Mouse (Mus musculus): ENCODE data around the gene Tssk1. TPM values are rescaled to one million over a fixed set of nuclear protein-coding genes. Genes with fewer than 3 reads are reported as not detected.

Tssk1 gene
- not detected for total RNA-seq (2022)

DNA sequence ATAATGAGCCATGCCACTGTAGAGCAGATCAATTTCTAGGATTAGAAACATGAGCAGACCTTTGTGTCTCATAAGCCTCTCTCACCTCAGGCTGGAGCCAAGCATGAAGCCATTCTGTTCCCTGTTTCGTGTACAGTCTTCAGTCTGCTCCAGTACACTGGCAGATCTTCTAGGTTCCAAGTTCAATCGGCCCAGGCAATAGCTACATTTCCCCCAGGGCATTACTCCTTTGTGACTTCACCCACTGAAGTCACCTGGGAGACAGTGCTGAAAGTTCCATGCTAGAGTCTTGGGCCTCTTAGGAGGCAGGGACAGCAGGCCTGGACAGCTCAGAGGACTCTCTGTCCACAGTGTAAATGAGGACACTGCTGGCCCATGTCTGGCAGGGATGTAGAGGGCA lies at the start of gene Tssk1:
TSS of gene Tssk1 (plus strand) at position 301 of the 400 bp plus-strand sequence.
- DNase-seq (ENCODE audit: low spot score in 2 of 2), result no peak

DNA sequence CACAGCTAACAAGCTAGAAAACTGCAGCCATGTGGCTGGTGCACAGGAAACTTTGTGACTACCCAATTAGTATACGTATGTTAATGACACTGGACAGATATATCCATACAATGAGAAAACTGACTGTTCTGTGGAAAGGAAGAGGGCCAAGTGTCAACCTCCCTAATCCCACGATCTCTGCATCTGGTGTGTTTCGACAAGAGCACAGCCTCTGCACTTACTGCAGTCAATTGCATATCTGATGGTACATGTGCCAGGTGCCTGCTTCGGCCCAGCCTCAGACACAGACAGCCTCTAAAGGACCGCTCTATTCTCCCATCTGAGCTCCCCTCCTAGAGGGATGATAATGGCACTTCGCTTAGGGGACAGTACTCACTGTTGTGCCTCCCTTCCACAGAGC lies 45.6 kb upstream of the Tssk1 start:
- no peak for DNase-seq (ENCODE audit: low spot score in 2 of 2)

DNA sequence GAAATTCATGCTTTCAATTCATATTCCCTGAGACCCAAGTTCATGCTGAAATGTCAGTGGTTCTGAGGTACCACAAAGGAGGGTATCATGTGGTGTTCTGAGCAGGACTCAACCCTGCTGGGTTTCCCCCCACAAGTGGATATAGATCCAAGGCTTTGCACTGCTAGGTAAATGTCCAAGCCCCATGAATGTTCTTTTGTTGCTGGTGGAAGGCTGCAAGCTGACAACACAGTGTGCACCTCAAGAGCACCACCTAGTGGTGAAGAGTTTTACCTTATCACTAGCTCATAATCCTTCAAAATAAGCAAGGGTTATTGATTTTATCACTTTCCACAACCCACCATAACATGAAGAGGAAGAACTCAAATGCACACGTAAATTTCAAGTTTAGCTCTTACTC lies 45.1 kb upstream of the Tssk1 start:
- no peak for DNase-seq (ENCODE audit: low spot score in 2 of 2)

DNA sequence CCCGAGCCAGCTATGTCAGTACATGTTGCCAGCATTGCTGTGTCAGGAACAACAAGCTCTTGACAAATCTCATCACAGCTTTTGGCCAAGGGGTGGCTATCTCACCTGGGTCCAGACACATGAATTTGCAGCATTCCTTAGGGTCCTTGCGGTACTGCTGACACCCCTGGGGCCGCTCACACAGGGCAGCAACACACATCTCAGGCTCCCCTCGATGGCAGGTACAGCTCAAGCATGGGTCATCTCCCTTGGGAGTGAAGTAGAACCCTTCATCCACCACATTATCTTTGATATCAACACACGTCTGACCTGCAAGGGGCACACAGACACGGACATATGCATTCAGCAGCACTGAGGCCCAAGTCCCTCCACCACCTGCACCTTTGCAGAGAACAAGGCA lies 44.5 kb upstream of the Tssk1 start:
- no peak for DNase-seq (ENCODE audit: low spot score in 2 of 2)

GRCm38 (mm10) chr16:17851331-17851730 lies 42.7 kb upstream of the Tssk1 start:
- DNase-seq (ENCODE audit: low spot score in 2 of 2), result no peak

DNA sequence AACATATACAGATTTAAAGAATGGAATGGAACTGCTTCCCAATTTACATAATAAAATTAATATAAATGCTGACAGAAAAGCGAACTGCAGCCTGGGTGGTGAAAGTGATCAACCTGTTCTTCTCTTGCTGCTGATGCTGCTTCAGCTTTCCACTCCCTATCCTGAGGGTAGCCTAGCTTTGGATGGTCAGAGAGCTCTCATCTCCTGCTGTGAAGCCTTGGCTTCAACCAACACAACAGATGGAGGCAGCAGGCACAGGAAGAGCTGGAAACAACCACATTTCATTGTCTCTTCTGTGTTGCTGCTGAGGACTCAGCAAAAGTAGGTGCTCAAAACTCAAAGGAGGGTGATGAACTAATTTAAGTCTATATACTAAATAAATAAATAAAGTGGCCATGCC lies 42.2 kb upstream of the Tssk1 start:
- DNase-seq (ENCODE audit: low spot score in 2 of 2), result no peak

DNA sequence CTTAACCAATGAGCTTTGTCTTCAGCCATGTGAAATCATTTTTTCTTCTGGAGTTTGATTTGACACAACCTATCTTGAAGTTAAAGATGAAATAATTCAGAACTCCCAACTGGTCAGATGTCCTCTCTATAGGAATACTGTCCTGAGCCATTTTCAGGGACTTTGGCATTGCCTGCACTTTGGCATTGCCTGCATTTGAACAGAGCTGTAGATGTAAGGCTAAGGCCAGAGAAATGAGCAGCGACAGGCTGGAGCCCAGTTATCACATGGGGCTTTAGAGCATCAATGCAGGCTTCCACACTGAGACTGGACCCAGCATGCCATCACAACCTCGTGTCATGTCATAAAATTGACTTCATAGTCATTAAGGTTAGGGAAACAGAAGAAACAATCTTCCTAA lies 40.8 kb upstream of the Tssk1 start:
- no peak for DNase-seq (ENCODE audit: low spot score in 2 of 2)

DNA sequence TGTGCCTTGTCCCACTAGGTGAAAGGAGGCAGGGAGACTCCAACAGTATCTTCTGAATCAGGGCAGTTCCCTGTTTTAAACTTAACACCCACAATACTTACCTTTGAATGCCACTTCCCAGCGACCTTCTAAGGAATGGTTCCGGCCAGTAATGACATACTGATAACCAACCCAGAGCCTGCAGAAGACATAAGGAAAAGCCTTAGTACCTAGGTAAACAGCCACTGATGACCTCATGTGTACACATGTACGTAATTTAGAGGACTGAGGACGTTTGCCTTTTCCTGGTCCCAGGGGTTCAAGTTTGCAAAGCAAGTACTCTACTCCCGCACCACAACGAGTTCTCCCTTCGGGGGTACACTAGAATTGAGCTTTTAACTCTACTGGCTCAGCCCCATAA lies 36.9 kb upstream of the Tssk1 start:
- no peak for DNase-seq (ENCODE audit: low spot score in 2 of 2)

DNA sequence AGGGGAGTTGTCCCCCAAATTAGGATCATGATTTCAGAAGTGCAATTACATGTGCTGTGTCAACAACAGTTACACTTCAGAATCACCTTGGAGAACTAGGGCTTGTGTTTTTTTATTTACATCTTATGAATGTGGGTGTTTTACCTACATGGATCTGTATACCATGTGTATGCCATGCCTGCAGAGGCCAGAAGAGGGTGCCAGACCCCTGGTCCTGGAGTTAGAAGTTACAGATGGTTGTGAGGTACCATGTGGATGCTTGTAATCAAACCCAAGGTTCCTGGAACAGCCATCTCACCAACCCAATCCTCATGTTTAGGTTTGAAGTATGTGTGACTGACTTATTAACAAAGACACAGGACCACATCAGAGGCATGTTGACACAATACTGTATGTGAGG lies 35.4 kb upstream of the Tssk1 start:
- no peak for DNase-seq (ENCODE audit: low spot score in 2 of 2)

DNA sequence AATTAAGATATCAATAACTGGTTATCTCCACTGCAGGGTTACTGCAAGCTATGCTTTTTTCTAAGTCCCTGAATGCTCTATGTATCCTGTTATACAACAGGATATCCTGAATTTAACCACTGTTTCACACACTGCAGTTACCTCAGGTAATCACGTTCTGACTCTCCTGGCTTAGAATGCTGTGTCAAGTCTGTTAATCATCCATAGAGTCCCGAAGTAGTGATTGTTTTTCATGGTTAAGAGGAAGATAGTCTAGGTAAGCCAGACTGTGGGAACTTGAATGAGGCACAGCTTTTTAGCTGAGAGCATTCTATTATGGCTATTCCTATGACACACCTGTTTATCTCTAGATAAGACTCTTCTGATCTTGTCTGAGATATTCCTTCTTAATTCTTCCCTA lies 28.7 kb upstream of the Tssk1 start:
- DNase-seq (ENCODE audit: low spot score in 2 of 2), result no peak

GRCm38 (mm10) chr16:17865770-17866169 lies 28.3 kb upstream of the Tssk1 start:
- no peak for DNase-seq (ENCODE audit: low spot score in 2 of 2)

DNA sequence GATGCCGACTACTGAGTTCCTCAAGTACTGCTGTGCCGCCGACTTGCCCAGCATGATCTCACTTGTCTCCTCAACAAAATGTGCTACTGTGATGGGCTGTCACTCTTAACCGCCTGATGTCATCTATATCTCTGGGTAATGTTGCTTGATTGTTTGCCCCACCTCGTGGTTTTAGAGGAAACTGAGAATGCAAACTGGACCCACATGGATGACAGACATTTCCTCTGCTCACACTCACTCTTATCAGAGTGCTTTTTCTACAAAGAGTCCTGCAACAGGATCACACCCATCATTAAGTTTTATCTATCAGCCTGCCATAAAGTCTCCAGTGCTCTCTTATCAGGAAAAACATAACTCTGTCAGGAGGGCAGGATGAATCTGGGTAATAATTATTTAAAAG lies 22.8 kb upstream of the Tssk1 start:
- no peak for DNase-seq (ENCODE audit: low spot score in 2 of 2)

DNA sequence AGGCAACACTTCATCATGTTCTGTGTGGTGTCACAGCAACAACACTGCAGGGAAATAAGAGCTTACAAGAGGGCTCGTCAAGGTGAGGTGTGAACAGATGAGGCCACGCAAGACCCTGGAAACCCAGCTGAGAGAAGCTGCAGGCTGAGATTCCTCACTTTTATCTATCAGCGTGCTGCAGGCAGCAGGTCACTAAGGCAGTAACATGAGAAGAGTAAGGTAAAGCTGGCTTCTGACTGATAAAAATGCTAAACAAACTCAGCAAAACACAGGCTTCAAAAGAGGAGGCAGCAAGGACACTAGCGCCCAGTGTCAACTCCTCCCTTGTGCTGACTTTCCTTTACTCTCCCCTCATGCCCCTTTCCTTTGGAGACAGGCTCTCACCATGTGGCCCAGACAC lies 21.0 kb upstream of the Tssk1 start:
- no peak for DNase-seq (ENCODE audit: low spot score in 2 of 2)

DNA sequence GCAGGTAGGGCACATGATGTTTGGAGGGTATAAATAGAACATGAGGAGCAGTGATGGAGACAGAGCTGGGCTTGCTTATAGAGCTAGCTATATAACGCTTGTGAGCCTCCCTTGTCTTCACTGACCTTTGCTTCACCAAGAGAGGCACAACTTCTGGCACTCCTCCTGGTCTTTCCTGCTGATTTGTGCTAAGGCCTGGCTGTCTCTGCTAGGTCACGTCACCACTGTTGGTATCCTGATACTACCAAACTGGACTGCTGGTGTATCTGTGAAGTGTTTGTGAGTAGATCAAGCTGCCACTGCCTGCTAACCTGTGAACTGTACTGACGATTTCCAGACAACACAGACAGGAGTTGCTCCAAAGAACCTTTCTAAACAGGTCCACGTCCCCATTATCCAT lies 18.8 kb upstream of the Tssk1 start:
- no peak for DNase-seq (ENCODE audit: low spot score in 2 of 2)

GRCm38 (mm10) chr16:17876096-17876495 lies 17.9 kb upstream of the Tssk1 start:
- no peak for DNase-seq (ENCODE audit: low spot score in 2 of 2)

- peak in 1 of 2 experiments; percentile 58 for DNase-seq (ENCODE audit: low spot score in 2 of 2)
Measured at GRCm38 (mm10) chr16:17879571-17879970, 14.5 kb upstream of the Tssk1 start.

DNA sequence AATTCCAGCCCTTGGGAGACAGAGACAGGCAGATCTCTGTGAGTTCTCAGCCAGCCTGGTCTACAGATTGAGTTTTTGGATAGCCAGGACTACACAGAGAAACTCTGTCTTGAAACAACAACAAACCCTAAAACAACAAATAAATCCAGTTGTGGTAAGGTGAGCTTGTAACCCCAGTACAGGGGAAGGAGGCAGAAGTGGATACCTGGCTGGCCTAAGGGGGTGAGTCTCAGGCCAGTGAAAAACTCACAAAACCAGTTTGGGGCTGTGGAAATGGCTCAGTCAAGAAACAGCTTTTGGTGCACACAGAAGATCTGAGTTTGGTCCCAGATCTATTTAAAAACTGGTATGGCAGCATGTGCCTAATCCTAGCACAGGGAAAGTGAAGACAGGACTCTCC lies 11.8 kb upstream of the Tssk1 start:
- no peak for DNase-seq (ENCODE audit: low spot score in 2 of 2)

DNA sequence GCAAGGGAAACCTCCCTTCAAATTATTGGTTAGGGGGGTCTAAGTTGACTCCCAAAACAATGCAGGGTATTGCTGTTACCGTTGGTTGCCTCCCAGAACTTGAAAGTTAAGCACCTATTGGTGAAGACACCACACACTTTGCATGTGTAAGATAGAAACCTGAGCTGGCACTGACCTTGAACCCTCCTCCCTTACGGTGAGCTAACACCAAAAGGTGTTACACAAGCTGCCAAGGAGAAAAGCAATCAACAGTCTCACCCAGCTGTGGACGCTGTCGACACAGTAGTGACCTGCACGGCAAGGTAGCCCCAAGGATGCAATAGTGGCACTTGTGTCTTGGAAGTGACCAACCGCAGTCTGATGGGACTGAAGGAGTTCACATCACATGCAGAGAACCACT lies 9.9 kb upstream of the Tssk1 start:
- no peak for DNase-seq (ENCODE audit: low spot score in 2 of 2)

DNA sequence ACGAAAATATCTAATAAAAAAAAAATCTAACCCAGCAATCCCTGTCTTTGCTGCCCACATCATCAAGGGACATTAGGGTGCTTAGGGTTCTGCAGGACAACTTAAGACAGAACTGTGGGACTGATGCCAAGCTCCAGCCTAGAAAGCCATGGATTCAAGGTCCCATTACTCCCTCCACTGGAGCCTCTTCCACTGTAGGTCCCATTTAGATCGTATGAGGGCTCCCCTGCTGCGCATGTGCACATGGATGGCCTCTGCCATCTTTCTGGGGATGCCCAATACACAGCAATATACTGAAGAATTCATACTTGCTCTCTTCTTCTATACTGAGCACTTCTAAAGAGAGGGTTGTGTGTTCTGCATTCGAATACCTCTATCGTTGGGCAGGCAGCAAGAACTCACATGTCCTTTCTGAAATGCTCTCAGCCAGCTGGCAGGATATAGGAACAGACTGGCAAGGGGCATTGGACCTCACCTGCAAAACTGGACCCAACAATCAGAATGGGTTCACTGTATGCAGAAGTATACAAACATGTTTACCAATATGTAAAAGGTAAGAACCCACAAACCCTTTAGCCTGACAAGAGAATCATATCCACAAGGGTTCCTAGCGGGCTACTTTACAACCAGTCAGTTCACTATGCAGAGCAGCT lies 4.2 kb upstream of the Tssk1 start:
- DNase-seq (ENCODE audit: low spot score in 2 of 2), result no peak

DNA sequence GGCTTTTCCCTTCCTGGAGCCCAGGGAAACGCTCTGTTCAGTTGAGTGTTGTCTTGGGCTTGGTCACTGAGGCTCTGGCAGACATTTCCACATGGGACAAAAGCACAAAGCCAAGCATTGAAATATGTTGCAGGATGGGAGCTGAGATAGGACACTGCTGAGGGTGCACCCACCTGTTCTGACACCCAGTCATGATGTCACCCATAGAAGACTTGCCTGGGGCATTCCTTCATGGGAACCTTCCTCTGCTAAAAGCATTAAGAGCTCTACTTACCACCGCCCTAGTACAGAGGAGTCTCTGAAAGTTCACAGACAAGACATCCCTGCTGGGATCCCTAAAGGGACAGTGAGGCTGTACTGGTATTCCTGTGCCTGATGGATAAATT lies 3.7 kb upstream of the Tssk1 start:
- no peak for DNase-seq (ENCODE audit: low spot score in 2 of 2)

GRCm38 (mm10) chr16:17890917-17891566 lies 3.0 kb upstream of the Tssk1 start:
- DNase-seq (ENCODE audit: low spot score in 2 of 2), result peak; percentile 32 to 58

- peak; percentile 98 for DNase-seq (ENCODE audit: low spot score in 2 of 2)
Measured at GRCm38 (mm10) chr16:17891567-17891959, 2.5 kb upstream of the Tssk1 start, which contains the start of gene Gm20518. Gene Gm20518 (minus strand): TSS chr16:17891671.

- DNase-seq (ENCODE audit: low spot score in 2 of 2), result no peak
Measured at GRCm38 (mm10) chr16:17892606-17893005, 1.4 kb upstream of the Tssk1 start.
